Mouse (Mus musculus) right cerebral cortex, postnatal 10 days (tissue): Measurements from ENCODE around the gene C1qtnf6.

ENCODE experiments used
- DNase-seq, 2 experiments: peaks; one replicate each; pipeline ENCODE4 v3.0.0; 2021; ENCODE audit warnings: low spot score in 2 of 2

C1qtnf6 gene

GRCm38 (mm10) chr15:78480991-78481390 lies 50.2 kb downstream of the C1qtnf6 start:
- DNase-seq = no peak

- no peak for DNase-seq
Observed at GRCm38 (mm10) chr15:78480111-78480510, 51.1 kb downstream of the C1qtnf6 start.

DNA sequence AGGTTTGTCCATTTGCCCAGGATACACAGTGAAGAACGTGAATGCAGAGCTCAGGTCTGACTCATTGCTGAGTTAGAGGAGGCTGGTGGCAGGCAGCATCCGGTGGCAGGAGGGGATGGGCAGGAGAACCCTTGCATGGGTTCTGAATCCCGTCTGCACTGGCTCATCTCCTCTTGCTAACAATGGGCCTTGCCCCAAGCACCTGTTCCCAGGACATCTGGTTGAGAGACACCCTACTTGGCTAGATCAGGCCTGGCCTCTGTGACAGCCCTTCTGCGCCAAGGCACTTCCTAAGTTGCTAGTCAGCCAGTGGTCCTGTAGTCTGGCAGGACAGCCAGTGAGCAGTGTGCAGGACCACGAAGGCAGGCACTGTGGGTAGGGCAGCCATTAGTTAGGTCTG lies 51.7 kb downstream of the C1qtnf6 start:
- DNase-seq = no peak

DNA sequence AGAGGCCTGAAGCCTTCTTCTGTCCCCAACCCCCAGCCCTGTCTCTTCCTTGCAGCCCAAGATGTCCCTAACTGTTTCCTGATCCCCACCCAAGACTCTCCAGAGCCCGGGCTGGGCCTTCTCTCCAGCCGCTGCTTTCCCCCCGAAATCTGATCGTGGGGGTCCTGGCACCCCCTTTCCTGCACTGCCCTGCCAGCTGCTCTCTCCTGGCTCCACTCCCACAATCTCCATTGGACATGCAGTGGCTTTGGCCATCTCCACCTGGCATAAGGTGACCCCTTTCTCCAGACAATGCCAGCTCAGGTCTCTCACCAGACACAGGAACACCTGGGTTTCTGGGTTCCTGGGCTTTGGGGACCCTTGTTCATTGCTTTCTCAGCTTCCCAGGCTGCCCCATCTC lies 53.1 kb downstream of the C1qtnf6 start:
- no peak for DNase-seq

GRCm38 (mm10) chr15:78476878-78477277 lies 54.3 kb downstream of the C1qtnf6 start:
- no peak for DNase-seq

GRCm38 (mm10) chr15:78475604-78476031 lies 55.6 kb downstream of the C1qtnf6 start:
- DNase-seq = no peak

GRCm38 (mm10) chr15:78473442-78473841 lies 57.8 kb downstream of the C1qtnf6 start:
- no peak for DNase-seq
